Mouse (Mus musculus): ENCODE results near the gene Chsy1. TPM values are rescaled to one million over a fixed set of nuclear protein-coding genes. Genes with fewer than 3 reads are reported as not detected.

Gene Chsy1
- polyA plus RNA-seq, 1 experiment from 2014 or later, result 16.1 TPM

- 76% methylated on average over 11 of the region's 11 CpGs for WGBS
- Histone ChIP-seq H3K4me3 (replicated peaks) (no peak overlapping the region), H3K27me3 (no peaks in the 10 kb centered on the region), H3K4me1 (no peaks in the 10 kb centered on the region; the same call in 1 of the 2 replicates), H3K9ac (no peak overlapping the region), H3K36me3 (peaks cover 64% of the 10 kb centered on the region), H3K9me3 (replicated peaks) (no peaks in the 10 kb centered on the region), H3K4me2 (replicated peaks) (no peak overlapping the region), H3K27ac (replicated peaks) (no peak overlapping the region)
- ATAC-seq (ENCODE audit: insufficient number of reproducible peaks, low FRiP score, low TSS enrichment, low read depth), result no peak
Observed at GRCm38 (mm10) chr7:66090676-66091190, 18.6 kb upstream of the Chsy1 start.

DNA sequence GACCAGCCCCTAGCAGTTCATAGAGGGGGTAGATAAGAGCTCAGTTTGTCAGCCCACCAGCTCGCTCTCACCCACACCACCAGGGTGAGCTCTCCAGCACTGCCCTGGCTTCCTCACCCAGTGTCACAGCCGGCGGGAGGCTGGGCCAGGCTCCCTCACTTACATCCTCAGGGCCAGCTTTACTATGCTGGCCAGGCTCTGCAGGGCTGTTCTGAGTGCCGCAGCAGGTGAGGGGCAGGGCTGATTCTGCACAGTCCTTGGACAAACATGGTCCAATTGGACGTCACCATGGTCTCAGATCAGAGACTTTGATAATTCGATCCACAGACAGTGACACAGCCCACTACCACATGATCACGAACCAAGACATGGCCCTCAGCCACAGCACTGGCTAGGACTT, 17.8 kb upstream of the Chsy1 start:
- no peaks in the 10 kb centered on the region; the same call in 1 of the 2 replicates for H3K4me1 ChIP-seq
- no peak overlapping the region for H3K27ac ChIP-seq (replicated peaks)
- H3K4me2 ChIP-seq (replicated peaks), result no peak overlapping the region
- no peak for ATAC-seq (ENCODE audit: insufficient number of reproducible peaks, low FRiP score, low TSS enrichment, low read depth)
- no peak overlapping the region for H3K4me3 ChIP-seq (replicated peaks)
- WGBS, result 79% methylated on average over 7 of the region's 7 CpGs
- H3K9ac ChIP-seq, result no peak overlapping the region
- no peaks in the 10 kb centered on the region for H3K27me3 ChIP-seq
- H3K36me3 ChIP-seq, result peaks cover 57% of the 10 kb centered on the region
- no peaks in the 10 kb centered on the region for H3K9me3 ChIP-seq (replicated peaks)

DNA sequence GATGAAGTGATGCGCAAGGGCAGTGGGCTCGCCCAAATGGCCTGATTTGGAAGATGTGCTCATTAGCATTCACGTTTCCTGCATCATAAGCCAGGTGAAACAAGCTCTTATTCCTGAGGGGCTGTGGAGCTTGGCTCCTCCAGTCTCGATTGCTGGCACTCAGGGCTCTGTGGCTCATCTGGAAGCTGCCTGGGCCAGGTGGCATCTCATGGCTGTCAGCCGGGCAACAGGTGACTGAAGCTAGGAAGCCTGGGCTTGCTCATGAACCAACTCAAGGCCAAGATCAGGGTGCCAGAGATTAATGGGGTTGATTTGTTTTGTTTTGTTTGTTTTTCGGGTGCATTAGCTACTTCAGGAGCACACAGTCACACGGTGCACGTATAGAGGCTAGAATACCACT, 16.7 kb upstream of the Chsy1 start:
- Histone ChIP-seq H3K27me3 (no peaks in the 10 kb centered on the region), H3K27ac (replicated peaks) (no peak overlapping the region), H3K9me3 (replicated peaks) (no peaks in the 10 kb centered on the region), H3K4me2 (replicated peaks) (no peak overlapping the region), H3K4me3 (replicated peaks) (no peak overlapping the region), H3K9ac (no peak overlapping the region), H3K4me1 (no peaks in the 10 kb centered on the region; the same call in 1 of the 2 replicates), H3K36me3 (peaks cover 46% of the 10 kb centered on the region)
- no peak for ATAC-seq (ENCODE audit: insufficient number of reproducible peaks, low FRiP score, low TSS enrichment, low read depth)
- WGBS, result 83% methylated on average over 8 of the region's 8 CpGs

DNA sequence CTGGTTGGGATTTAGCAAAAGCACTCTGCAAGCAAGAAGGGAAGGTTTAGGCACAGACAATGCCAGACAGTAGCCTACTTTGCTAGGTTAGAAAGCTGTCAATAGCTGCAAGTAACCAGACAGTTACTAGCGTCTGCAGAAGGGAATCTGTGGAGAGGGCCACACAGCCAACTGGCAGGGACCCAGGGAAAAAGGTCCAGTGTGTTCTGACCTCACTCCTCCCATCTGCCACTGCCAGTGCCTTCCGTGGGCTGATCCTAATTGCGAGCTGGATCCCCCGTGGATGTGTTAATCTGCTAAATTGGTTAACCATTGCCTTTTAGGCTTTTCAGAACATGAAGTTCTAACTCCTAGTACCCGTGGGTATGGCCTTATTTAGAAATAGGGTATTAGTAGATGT, 15.2 kb upstream of the Chsy1 start:
- no peak for ATAC-seq (ENCODE audit: insufficient number of reproducible peaks, low FRiP score, low TSS enrichment, low read depth)
- Histone ChIP-seq H3K27ac (replicated peaks) (no peak overlapping the region), H3K4me1 (no peaks in the 10 kb centered on the region; the same call in 1 of the 2 replicates), H3K36me3 (peaks cover 31% of the 10 kb centered on the region), H3K4me3 (replicated peaks) (no peak overlapping the region), H3K4me2 (replicated peaks) (no peak overlapping the region), H3K27me3 (no peaks in the 10 kb centered on the region), H3K9ac (no peak overlapping the region), H3K9me3 (replicated peaks) (no peaks in the 10 kb centered on the region)
- 72% methylated on average over 5 of the region's 5 CpGs for WGBS

GRCm38 (mm10) chr7:66098803-66099202, 10.5 kb upstream of the Chsy1 start:
- peaks cover 6% of the 10 kb centered on the region; the same call in 1 of the 2 replicates for H3K27me3 ChIP-seq
- no peak for ATAC-seq (ENCODE audit: insufficient number of reproducible peaks, low FRiP score, low TSS enrichment, low read depth)
- no peak overlapping the region for H3K9ac ChIP-seq
- no peak overlapping the region for H3K4me3 ChIP-seq (replicated peaks)
- H3K27ac ChIP-seq (replicated peaks), result no peak overlapping the region
- WGBS, result 80% methylated on average over 7 of the region's 7 CpGs
- no peaks in the 10 kb centered on the region for H3K9me3 ChIP-seq (replicated peaks)
- no peaks in the 10 kb centered on the region for H3K36me3 ChIP-seq
- H3K4me2 ChIP-seq (replicated peaks), result no peak overlapping the region
- H3K4me1 ChIP-seq, result no peaks in the 10 kb centered on the region; the same call in 1 of the 2 replicates

DNA sequence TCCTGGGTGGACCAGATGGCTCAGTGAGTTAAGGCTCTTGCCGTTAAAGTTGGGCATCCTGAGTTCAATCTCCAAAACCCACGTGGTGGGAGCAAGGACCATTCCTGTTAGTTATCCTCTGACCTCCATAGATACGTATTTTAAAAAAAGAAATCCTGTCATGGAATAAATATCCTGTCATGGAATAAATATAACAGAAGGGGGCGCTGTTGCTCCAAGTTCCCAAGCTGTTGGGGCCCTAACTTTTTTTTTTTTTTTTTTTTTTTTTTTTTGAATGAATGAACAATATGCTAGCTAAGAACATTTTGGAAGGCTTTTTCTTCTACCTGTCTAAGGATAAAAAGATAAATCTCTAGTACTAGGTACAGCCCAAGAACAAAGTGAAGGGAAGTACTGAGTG, 7.4 kb upstream of the Chsy1 start:
- no peak overlapping the region for H3K9ac ChIP-seq
- H3K36me3 ChIP-seq, result no peaks in the 10 kb centered on the region
- H3K27ac ChIP-seq (replicated peaks), result no peak overlapping the region
- no peak for ATAC-seq (ENCODE audit: insufficient number of reproducible peaks, low FRiP score, low TSS enrichment, low read depth)
- peaks cover 6% of the 10 kb centered on the region; the same call in 1 of the 2 replicates for H3K27me3 ChIP-seq
- H3K4me3 ChIP-seq (replicated peaks), result no peak overlapping the region
- 5% methylated on average over 4 of the region's 4 CpGs for WGBS
- H3K4me2 ChIP-seq (replicated peaks), result no peak overlapping the region
- no peaks in the 10 kb centered on the region for H3K9me3 ChIP-seq (replicated peaks)
- no peaks in the 10 kb centered on the region for H3K4me1 ChIP-seq

DNA sequence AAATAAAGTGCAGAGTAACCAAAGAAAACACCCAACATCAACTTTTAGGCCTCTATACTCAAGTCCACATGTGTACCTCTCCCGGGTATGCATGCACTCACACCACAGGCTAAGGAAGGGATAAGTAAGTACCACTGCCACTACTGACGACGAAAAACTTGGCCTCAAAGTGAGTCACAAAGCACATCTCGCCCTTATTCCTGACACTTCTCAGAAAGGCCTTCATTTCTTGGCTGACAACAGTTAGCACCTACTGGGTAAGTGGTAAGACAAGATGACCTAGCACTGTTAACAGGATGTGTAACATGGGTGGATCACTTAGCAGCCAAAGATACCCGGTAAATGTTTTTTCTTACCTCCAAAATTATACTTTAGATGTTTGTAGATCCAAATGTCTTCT, 4.8 kb upstream of the Chsy1 start:
- H3K9me3 ChIP-seq (replicated peaks), result no peaks in the 10 kb centered on the region
- H3K27me3 ChIP-seq, result peaks cover 6% of the 10 kb centered on the region; the same call in 1 of the 2 replicates
- H3K27ac ChIP-seq (replicated peaks), result no peak overlapping the region
- H3K4me3 ChIP-seq (replicated peaks), result no peak overlapping the region
- no peak overlapping the region for H3K9ac ChIP-seq
- no peak overlapping the region for H3K4me2 ChIP-seq (replicated peaks)
- WGBS, result 87% methylated on average over 5 of the region's 5 CpGs
- ATAC-seq (ENCODE audit: insufficient number of reproducible peaks, low FRiP score, low TSS enrichment, low read depth), result no peak
- no peaks in the 10 kb centered on the region for H3K4me1 ChIP-seq
- H3K36me3 ChIP-seq, result no peaks in the 10 kb centered on the region

GRCm38 (mm10) chr7:66105771-66106170, 3.5 kb upstream of the Chsy1 start:
- no peak overlapping the region for H3K4me3 ChIP-seq (replicated peaks)
- H3K27me3 ChIP-seq, result peaks cover 4% of the 10 kb centered on the region; the same call in 1 of the 2 replicates
- H3K9me3 ChIP-seq (replicated peaks), result no peaks in the 10 kb centered on the region
- H3K9ac ChIP-seq, result no peak overlapping the region
- WGBS, result 41% methylated on average over 4 of the region's 4 CpGs
- H3K27ac ChIP-seq (replicated peaks), result no peak overlapping the region
- no peaks in the 10 kb centered on the region for H3K36me3 ChIP-seq
- no peak overlapping the region for H3K4me2 ChIP-seq (replicated peaks)
- peaks cover 4% of the 10 kb centered on the region; the same call in 1 of the 2 replicates for H3K4me1 ChIP-seq
- ATAC-seq (ENCODE audit: insufficient number of reproducible peaks, low FRiP score, low TSS enrichment, low read depth), result no peak

DNA sequence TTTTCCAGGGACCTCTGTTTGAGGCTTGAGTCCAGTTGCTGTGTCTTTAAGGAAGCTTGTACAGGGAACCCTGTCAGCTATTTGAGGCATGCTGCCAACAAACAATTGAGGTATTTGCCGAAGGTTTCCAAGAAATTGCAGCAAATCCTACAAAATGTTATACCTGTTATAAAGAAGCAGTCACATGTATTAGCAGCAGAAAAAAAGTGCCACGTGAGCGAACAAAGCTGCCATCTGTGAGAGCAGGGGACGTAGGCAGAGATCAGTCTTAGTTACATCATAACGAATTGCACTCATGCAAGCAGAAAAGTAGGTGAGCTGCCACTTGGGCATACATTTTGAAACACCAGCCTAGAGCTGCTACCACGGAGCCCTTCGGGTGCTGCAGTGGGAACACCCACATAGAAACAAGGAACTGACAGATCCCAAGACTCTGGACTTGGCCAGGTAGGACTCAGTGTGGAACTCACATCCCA, 2.7 kb upstream of the Chsy1 start:
- Histone ChIP-seq H3K27me3 (no peaks in the 10 kb centered on the region), H3K9ac (no peak overlapping the region), H3K9me3 (replicated peaks) (no peaks in the 10 kb centered on the region), H3K27ac (replicated peaks) (no peak overlapping the region), H3K4me1 (peaks cover 11% of the 10 kb centered on the region), H3K4me2 (replicated peaks) (no peak overlapping the region), H3K36me3 (no peaks in the 10 kb centered on the region), H3K4me3 (replicated peaks) (no peak overlapping the region)
- no peak for ATAC-seq (ENCODE audit: insufficient number of reproducible peaks, low FRiP score, low TSS enrichment, low read depth)
- 55% methylated on average over 7 of the region's 7 CpGs for WGBS

- H3K36me3 ChIP-seq, result no peaks in the 10 kb centered on the region
- H3K27ac ChIP-seq (replicated peaks), result no peak overlapping the region
- H3K4me2 ChIP-seq (replicated peaks), result no peak overlapping the region
- no peak for ATAC-seq (ENCODE audit: insufficient number of reproducible peaks, low FRiP score, low TSS enrichment, low read depth)
- peaks cover 11% of the 10 kb centered on the region for H3K4me1 ChIP-seq
- 61% methylated on average over 11 of the region's 11 CpGs for WGBS
- H3K27me3 ChIP-seq, result no peaks in the 10 kb centered on the region
- H3K9me3 ChIP-seq (replicated peaks), result no peaks in the 10 kb centered on the region
- no peak overlapping the region for H3K9ac ChIP-seq
- no peak overlapping the region for H3K4me3 ChIP-seq (replicated peaks)
Observed at GRCm38 (mm10) chr7:66107206-66107605, 2.1 kb upstream of the Chsy1 start.

DNA sequence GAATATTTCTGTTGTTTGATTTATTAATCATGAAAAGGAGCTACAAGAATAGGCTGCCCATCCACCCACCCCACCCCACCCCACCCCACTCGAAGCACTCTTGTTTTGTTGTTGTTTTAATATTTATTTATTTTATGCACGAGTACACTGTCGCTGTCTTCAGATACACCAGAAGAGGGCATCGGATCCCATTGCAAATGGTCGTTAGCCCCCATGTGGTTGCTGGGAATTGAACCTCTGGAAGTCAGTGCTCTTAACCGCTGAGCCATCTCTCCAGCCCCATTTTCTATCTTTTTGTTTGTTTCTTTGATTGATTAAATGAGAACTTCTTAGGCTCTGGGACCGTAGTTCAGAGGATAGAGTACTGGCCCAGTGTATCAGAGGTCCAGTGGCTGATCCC, 1.4 kb upstream of the Chsy1 start:
- 10% methylated on average over 7 of the region's 7 CpGs for WGBS

More for the DNA sequence above, 1.4 kb upstream of the Chsy1 start:
- Histone ChIP-seq H3K27ac (replicated peaks) (no peak overlapping the region), H3K4me1 (peaks cover 11% of the 10 kb centered on the region), H3K9me3 (replicated peaks) (no peaks in the 10 kb centered on the region), H3K4me3 (replicated peaks) (no peak overlapping the region), H3K4me2 (replicated peaks) (no peak overlapping the region), H3K9ac (no peak overlapping the region), H3K27me3 (no peaks in the 10 kb centered on the region), H3K36me3 (no peaks in the 10 kb centered on the region)
- no peak for ATAC-seq (ENCODE audit: insufficient number of reproducible peaks, low FRiP score, low TSS enrichment, low read depth)
